Mouse (Mus musculus): ENCODE results near the gene Stard7. TPM values are rescaled to one million over a fixed set of nuclear protein-coding genes. Genes with fewer than 3 reads are reported as not detected.

Gene Stard7
- polyA plus RNA-seq, 1 experiment from 2014 or later, result 101 TPM

- H3K4me3 ChIP-seq (ENCODE audit: low read depth, low read length), result no peak overlapping the region
- WGBS (ENCODE audit: insufficient replicate concordance), result 41% methylated on average over 11 of the region's 11 CpGs
- H3K4me1 ChIP-seq (ENCODE audit: control insufficient read depth, insufficient read depth, low read length), result peaks cover 28% of the 10 kb centered on the region
- H3K4me2 ChIP-seq, result no peak overlapping the region; the same call in 1 of the 2 replicates
- no peaks in the 10 kb centered on the region for H3K9me3 ChIP-seq (replicated peaks; ENCODE audit: control insufficient read depth, low read length)
- no peak for ATAC-seq (replicated peaks; ENCODE audit: insufficient number of reproducible peaks, low FRiP score, low TSS enrichment)
- no peaks in the 10 kb centered on the region for H3K36me3 ChIP-seq (ENCODE audit: control insufficient read depth, insufficient read depth, low read length)
- peaks cover 17% of the 10 kb centered on the region for H3K27me3 ChIP-seq (ENCODE audit: control insufficient read depth, insufficient read depth, low read length)
- H3K27ac ChIP-seq (ENCODE audit: low read depth, low read length), result no peak overlapping the region
- H3K9ac ChIP-seq (ENCODE audit: low read depth, low read length), result no peak overlapping the region
Observed at GRCm38 (mm10) chr2:127335078-127335541, 65.1 kb downstream of the Stard7 start.

GRCm38 (mm10) chr2:127335767-127336496 lies 65.9 kb downstream of the Stard7 start, which contains the start of gene Dusp2:
TSS of gene Dusp2 (plus strand) at chr2:127336159.
- Histone ChIP-seq H3K27me3 (ENCODE audit: control insufficient read depth, insufficient read depth, low read length) (peaks cover 17% of the 10 kb centered on the region), H3K9ac (ENCODE audit: low read depth, low read length) (peak within 1 kb of the TSS; percentile 75), H3K36me3 (ENCODE audit: control insufficient read depth, insufficient read depth, low read length) (no peaks in the 10 kb centered on the region), H3K27ac (ENCODE audit: low read depth, low read length) (peak within 1 kb of the TSS; percentile 64), H3K9me3 (replicated peaks; ENCODE audit: control insufficient read depth, low read length) (no peaks in the 10 kb centered on the region), H3K4me2 (peak within 1 kb of the TSS; percentile 91), H3K4me3 (ENCODE audit: low read depth, low read length) (peak within 1 kb of the TSS; percentile 66), H3K4me1 (ENCODE audit: control insufficient read depth, insufficient read depth, low read length) (peaks cover 28% of the 10 kb centered on the region)
- ATAC-seq (replicated peaks; ENCODE audit: insufficient number of reproducible peaks, low FRiP score, low TSS enrichment), result peak; percentile 81
- WGBS (ENCODE audit: insufficient replicate concordance), result under 1% methylated on average over 60 of the region's 76 CpGs

GRCm38 (mm10) chr2:127336497-127336832 lies 66.4 kb downstream of the Stard7 start:
- H3K4me1 ChIP-seq (ENCODE audit: control insufficient read depth, insufficient read depth, low read length), result peaks cover 28% of the 10 kb centered on the region
- 1% methylated on average over 33 of the region's 33 CpGs for WGBS (ENCODE audit: insufficient replicate concordance)
- H3K9me3 ChIP-seq (replicated peaks; ENCODE audit: control insufficient read depth, low read length), result no peaks in the 10 kb centered on the region
- H3K4me2 ChIP-seq, result peak overlapping the region; percentile 91
- H3K27ac ChIP-seq (ENCODE audit: low read depth, low read length), result peak overlapping the region; percentile 64
- H3K36me3 ChIP-seq (ENCODE audit: control insufficient read depth, insufficient read depth, low read length), result no peaks in the 10 kb centered on the region
- ATAC-seq (replicated peaks; ENCODE audit: insufficient number of reproducible peaks, low FRiP score, low TSS enrichment), result no peak
- H3K27me3 ChIP-seq (ENCODE audit: control insufficient read depth, insufficient read depth, low read length), result peaks cover 17% of the 10 kb centered on the region
- peak overlapping the region; percentile 75 for H3K9ac ChIP-seq (ENCODE audit: low read depth, low read length)
- H3K4me3 ChIP-seq (ENCODE audit: low read depth, low read length), result peak overlapping the region; percentile 66

GRCm38 (mm10) chr2:127336885-127337284 lies 66.9 kb downstream of the Stard7 start:
- WGBS (ENCODE audit: insufficient replicate concordance), result 22% methylated on average over 5 of the region's 5 CpGs
- H3K9me3 ChIP-seq (replicated peaks; ENCODE audit: control insufficient read depth, low read length), result no peaks in the 10 kb centered on the region
- peak overlapping the region; percentile 64 for H3K27ac ChIP-seq (ENCODE audit: low read depth, low read length)
- ATAC-seq (replicated peaks; ENCODE audit: insufficient number of reproducible peaks, low FRiP score, low TSS enrichment), result no peak
- H3K27me3 ChIP-seq (ENCODE audit: control insufficient read depth, insufficient read depth, low read length), result peaks cover 17% of the 10 kb centered on the region
- H3K9ac ChIP-seq (ENCODE audit: low read depth, low read length), result peak overlapping the region; percentile 75
- peaks cover 28% of the 10 kb centered on the region for H3K4me1 ChIP-seq (ENCODE audit: control insufficient read depth, insufficient read depth, low read length)
- peak overlapping the region; percentile 66 for H3K4me3 ChIP-seq (ENCODE audit: low read depth, low read length)
- H3K36me3 ChIP-seq (ENCODE audit: control insufficient read depth, insufficient read depth, low read length), result no peaks in the 10 kb centered on the region
- H3K4me2 ChIP-seq, result peak overlapping the region; percentile 91

GRCm38 (mm10) chr2:127337531-127337930 lies 67.5 kb downstream of the Stard7 start:
- no peak overlapping the region for H3K9ac ChIP-seq (ENCODE audit: low read depth, low read length)

GRCm38 (mm10) chr2:127338012-127338411 lies 68.0 kb downstream of the Stard7 start:
- H3K36me3 ChIP-seq (ENCODE audit: control insufficient read depth, insufficient read depth, low read length), result no peaks in the 10 kb centered on the region
- no peak for ATAC-seq (replicated peaks; ENCODE audit: insufficient number of reproducible peaks, low FRiP score, low TSS enrichment)

More at GRCm38 (mm10) chr2:127337531-127337930, 67.5 kb downstream of the Stard7 start:
- H3K36me3 ChIP-seq (ENCODE audit: control insufficient read depth, insufficient read depth, low read length), result no peaks in the 10 kb centered on the region
- H3K4me1 ChIP-seq (ENCODE audit: control insufficient read depth, insufficient read depth, low read length), result peaks cover 28% of the 10 kb centered on the region
- peak overlapping the region; percentile 91 for H3K4me2 ChIP-seq
- 50% methylated on average over 11 of the region's 11 CpGs for WGBS (ENCODE audit: insufficient replicate concordance)
- H3K9me3 ChIP-seq (replicated peaks; ENCODE audit: control insufficient read depth, low read length), result no peaks in the 10 kb centered on the region
- peaks cover 20% of the 10 kb centered on the region for H3K27me3 ChIP-seq (ENCODE audit: control insufficient read depth, insufficient read depth, low read length)
- H3K27ac ChIP-seq (ENCODE audit: low read depth, low read length), result no peak overlapping the region
- ATAC-seq (replicated peaks; ENCODE audit: insufficient number of reproducible peaks, low FRiP score, low TSS enrichment), result no peak
- H3K4me3 ChIP-seq (ENCODE audit: low read depth, low read length), result peak overlapping the region; percentile 66

GRCm38 (mm10) chr2:127338416-127338815 lies 68.4 kb downstream of the Stard7 start, which contains the start of gene Astl:
TSS of gene Astl (plus strand) at chr2:127338639.
- 63% methylated on average over 4 of the region's 4 CpGs for WGBS (ENCODE audit: insufficient replicate concordance)
- Histone ChIP-seq H3K27me3 (ENCODE audit: control insufficient read depth, insufficient read depth, low read length) (peaks cover 20% of the 10 kb centered on the region), H3K36me3 (ENCODE audit: control insufficient read depth, insufficient read depth, low read length) (no peaks in the 10 kb centered on the region), H3K9ac (ENCODE audit: low read depth, low read length) (no peak within 1 kb of the TSS), H3K27ac (ENCODE audit: low read depth, low read length) (no peak within 1 kb of the TSS), H3K4me3 (ENCODE audit: low read depth, low read length) (peak within 1 kb of the TSS; percentile 66), H3K4me1 (ENCODE audit: control insufficient read depth, insufficient read depth, low read length) (peaks cover 20% of the 10 kb centered on the region), H3K4me2 (peak within 1 kb of the TSS; percentile 91), H3K9me3 (replicated peaks; ENCODE audit: control insufficient read depth, low read length) (no peaks in the 10 kb centered on the region)
- no peak for ATAC-seq (replicated peaks; ENCODE audit: insufficient number of reproducible peaks, low FRiP score, low TSS enrichment)

More at GRCm38 (mm10) chr2:127338012-127338411, 68.0 kb downstream of the Stard7 start:
- peaks cover 25% of the 10 kb centered on the region for H3K4me1 ChIP-seq (ENCODE audit: control insufficient read depth, insufficient read depth, low read length)
- no peaks in the 10 kb centered on the region for H3K9me3 ChIP-seq (replicated peaks; ENCODE audit: control insufficient read depth, low read length)
- no peak overlapping the region for H3K9ac ChIP-seq (ENCODE audit: low read depth, low read length)
- peak overlapping the region; percentile 91 for H3K4me2 ChIP-seq
- no peak overlapping the region for H3K27ac ChIP-seq (ENCODE audit: low read depth, low read length)
- peaks cover 20% of the 10 kb centered on the region for H3K27me3 ChIP-seq (ENCODE audit: control insufficient read depth, insufficient read depth, low read length)
- peak overlapping the region; percentile 66; the same call in 1 of the 2 replicates for H3K4me3 ChIP-seq (ENCODE audit: low read depth, low read length)
- WGBS (ENCODE audit: insufficient replicate concordance), result 50% methylated on average over 7 of the region's 7 CpGs

- Histone ChIP-seq H3K27ac (ENCODE audit: low read depth, low read length) (no peak overlapping the region), H3K4me1 (ENCODE audit: control insufficient read depth, insufficient read depth, low read length) (peaks cover 17% of the 10 kb centered on the region), H3K9me3 (replicated peaks; ENCODE audit: control insufficient read depth, low read length) (no peaks in the 10 kb centered on the region), H3K9ac (ENCODE audit: low read depth, low read length) (no peak overlapping the region), H3K27me3 (ENCODE audit: control insufficient read depth, insufficient read depth, low read length) (peaks cover 20% of the 10 kb centered on the region), H3K4me3 (ENCODE audit: low read depth, low read length) (no peak overlapping the region), H3K4me2 (no peak overlapping the region; the same call in 1 of the 2 replicates), H3K36me3 (ENCODE audit: control insufficient read depth, insufficient read depth, low read length) (no peaks in the 10 kb centered on the region)
- 61% methylated on average over 4 of the region's 4 CpGs for WGBS (ENCODE audit: insufficient replicate concordance)
- no peak for ATAC-seq (replicated peaks; ENCODE audit: insufficient number of reproducible peaks, low FRiP score, low TSS enrichment)
Observed at GRCm38 (mm10) chr2:127338833-127339232, 68.8 kb downstream of the Stard7 start.

Measured in heart, embryonic 11.5 days (tissue).